Mouse (Mus musculus): ENCODE results near the gene Saa1.

GRCm38 (mm10) chr7:46768451-46768850 is 25.7 kb upstream of the Saa1 start:
- TF ChIP-seq TAL1 (IDR thresholded peaks at IDR 0.05; ENCODE audit: low read length) (no peak), GATA1 (IDR thresholded peaks at IDR 0.05; ENCODE audit: low read length) (no peak)
